Mouse (Mus musculus): ENCODE data around the gene Hoxc4. TPM values are rescaled to one million over a fixed set of nuclear protein-coding genes. Genes with fewer than 3 reads are reported as not detected.

The Hoxc4 gene
- polyA plus RNA-seq, 1 experiment from 2014 or later, result 0.57 TPM

DNA sequence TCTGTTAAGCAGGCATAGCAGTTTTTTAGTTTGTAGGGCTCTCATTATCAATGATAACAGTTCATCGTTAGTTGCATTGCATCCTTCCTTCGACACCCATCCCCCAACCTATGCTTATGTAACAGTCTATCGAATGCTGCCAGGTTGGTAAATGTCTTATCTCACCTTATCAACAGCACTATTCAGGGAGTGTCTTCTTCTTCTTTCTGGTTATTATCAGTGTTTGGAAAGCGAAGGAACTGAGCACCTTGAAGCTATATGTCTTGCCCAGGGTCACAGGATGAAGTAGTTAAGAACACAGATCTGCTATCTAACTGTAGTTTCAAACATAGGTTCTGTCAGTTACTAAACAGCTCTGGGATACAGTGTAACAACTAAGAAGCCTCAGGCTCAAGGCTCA lies 49.0 kb downstream of the Hoxc4 start:
- Histone ChIP-seq H3K27me3 (replicated peaks) (peaks cover 98% of the 10 kb centered on the region), H3K27ac (ENCODE audit: poor library complexity, severe bottlenecking) (no peak overlapping the region), H3K36me3 (no peaks in the 10 kb centered on the region), H3K9me3 (replicated peaks) (no peaks in the 10 kb centered on the region), H3K4me3 (no peak overlapping the region), H3K9ac (no peak overlapping the region), H3K4me2 (no peak overlapping the region), H3K4me1 (replicated peaks) (no peaks in the 10 kb centered on the region)
- WGBS, result 38% methylated on average over 4 of the region's 4 CpGs
- no peak for ATAC-seq (ENCODE audit: insufficient number of reproducible peaks, low FRiP score)

DNA sequence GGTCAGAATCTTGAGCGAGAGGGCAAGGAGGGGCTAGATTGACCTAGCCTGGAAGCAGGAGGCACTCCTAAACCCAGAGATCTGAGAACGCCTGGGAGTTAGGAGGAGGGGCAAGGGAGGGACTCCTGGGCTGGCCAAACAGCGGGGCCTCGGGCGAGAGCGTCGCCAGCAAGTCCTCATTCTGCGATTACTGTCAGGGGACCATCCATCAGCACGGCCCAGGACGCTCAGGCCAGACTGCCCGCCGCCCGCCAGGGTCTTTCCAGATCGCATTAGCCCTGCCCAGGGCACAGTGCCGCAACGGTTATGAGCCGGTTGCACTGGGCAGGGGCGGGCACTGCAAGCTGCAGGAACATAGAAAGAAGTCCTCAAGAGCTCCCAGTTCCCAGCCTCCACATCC lies 50.4 kb downstream of the Hoxc4 start:
- peak overlapping the region; percentile 13; the same call in 1 of the 2 replicates for H3K4me3 ChIP-seq
- peaks cover 96% of the 10 kb centered on the region for H3K27me3 ChIP-seq (replicated peaks)
- 0 out of 2 replicates have a peak, but pooled peaks have one; percentile 18 for ATAC-seq (ENCODE audit: insufficient number of reproducible peaks, low FRiP score)
- no peaks in the 10 kb centered on the region for H3K36me3 ChIP-seq
- H3K4me2 ChIP-seq, result peak overlapping the region; percentile 41
- H3K4me1 ChIP-seq (replicated peaks), result no peaks in the 10 kb centered on the region
- no peak overlapping the region for H3K27ac ChIP-seq (ENCODE audit: poor library complexity, severe bottlenecking)
- H3K9ac ChIP-seq, result no peak overlapping the region
- H3K9me3 ChIP-seq (replicated peaks), result no peaks in the 10 kb centered on the region
- WGBS, result 1% methylated on average over 18 of the region's 18 CpGs

DNA sequence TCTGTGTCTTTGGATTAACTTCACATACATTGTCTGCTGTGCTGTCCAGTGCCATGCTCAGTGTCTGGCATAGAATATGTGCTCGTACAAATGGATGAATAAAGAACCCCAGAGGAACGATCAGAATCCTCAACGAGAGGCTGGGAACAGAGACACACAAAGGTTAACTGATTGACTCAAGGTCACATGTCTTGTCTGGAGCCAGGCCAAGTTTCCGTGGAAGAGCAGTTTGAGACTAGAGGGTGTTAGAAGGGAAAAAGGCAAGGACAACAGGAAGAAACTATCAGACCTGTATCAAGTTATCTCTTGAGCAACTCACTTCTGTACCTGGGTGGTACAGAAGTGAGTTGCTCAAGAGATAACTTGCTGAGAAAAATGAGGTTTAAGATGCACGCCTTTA lies 52.5 kb downstream of the Hoxc4 start:
- H3K4me3 ChIP-seq, result no peak overlapping the region
- H3K4me1 ChIP-seq (replicated peaks), result no peaks in the 10 kb centered on the region
- no peak overlapping the region for H3K4me2 ChIP-seq
- no peak overlapping the region for H3K27ac ChIP-seq (ENCODE audit: poor library complexity, severe bottlenecking)
- WGBS, result 46% methylated on average over 5 of the region's 5 CpGs
- no peaks in the 10 kb centered on the region for H3K36me3 ChIP-seq
- H3K27me3 ChIP-seq (replicated peaks), result peaks cover 96% of the 10 kb centered on the region
- H3K9me3 ChIP-seq (replicated peaks), result no peaks in the 10 kb centered on the region
- H3K9ac ChIP-seq, result no peak overlapping the region
- no peak for ATAC-seq (ENCODE audit: insufficient number of reproducible peaks, low FRiP score)

DNA sequence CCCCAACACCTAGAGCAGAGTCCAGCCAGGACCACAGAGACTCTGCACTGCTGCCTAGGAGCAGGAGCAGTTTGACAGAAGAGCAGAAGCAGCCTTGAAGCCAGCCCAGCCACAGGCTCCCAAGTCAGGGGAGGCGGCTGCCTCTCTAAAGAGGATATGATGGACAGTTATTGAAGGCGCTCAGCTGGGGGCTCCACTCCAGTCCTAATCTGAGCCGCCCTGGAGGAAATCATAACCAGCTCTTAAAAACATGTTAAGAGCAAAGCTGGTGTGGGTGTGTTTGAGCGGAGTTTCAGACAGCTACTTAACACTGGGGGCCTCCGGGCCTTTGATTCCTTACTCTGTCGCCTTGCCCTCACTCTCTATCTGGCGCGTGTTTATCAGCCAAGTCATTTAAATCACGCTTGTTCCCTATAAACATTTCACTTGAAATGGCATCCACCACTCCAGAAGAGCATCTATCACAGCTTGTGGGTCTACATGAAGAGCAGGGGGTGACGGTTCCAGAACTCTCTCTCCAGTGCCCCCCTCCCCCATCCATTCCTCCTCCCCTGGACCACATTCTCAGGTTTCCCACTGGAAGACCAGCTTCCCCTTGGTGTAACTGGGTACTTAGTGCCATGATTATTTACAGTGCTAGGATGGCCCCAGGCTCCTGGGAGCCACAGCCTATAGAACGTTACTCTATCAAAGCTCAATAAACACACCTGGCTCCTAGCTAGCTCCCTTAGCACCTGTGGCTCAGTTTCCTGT lies 56.1 kb downstream of the Hoxc4 start:
- ATAC-seq (ENCODE audit: insufficient number of reproducible peaks, low FRiP score), result no peak
- no peak overlapping the region for H3K9ac ChIP-seq
- WGBS, result 25% methylated on average over 11 of the region's 11 CpGs
- no peaks in the 10 kb centered on the region for H3K4me1 ChIP-seq (replicated peaks)
- H3K36me3 ChIP-seq, result no peaks in the 10 kb centered on the region
- H3K4me2 ChIP-seq, result no peak overlapping the region
- H3K27ac ChIP-seq (ENCODE audit: poor library complexity, severe bottlenecking), result no peak overlapping the region
- no peaks in the 10 kb centered on the region for H3K9me3 ChIP-seq (replicated peaks)
- no peak overlapping the region for H3K4me3 ChIP-seq
- H3K27me3 ChIP-seq (replicated peaks), result peaks cover 94% of the 10 kb centered on the region

DNA sequence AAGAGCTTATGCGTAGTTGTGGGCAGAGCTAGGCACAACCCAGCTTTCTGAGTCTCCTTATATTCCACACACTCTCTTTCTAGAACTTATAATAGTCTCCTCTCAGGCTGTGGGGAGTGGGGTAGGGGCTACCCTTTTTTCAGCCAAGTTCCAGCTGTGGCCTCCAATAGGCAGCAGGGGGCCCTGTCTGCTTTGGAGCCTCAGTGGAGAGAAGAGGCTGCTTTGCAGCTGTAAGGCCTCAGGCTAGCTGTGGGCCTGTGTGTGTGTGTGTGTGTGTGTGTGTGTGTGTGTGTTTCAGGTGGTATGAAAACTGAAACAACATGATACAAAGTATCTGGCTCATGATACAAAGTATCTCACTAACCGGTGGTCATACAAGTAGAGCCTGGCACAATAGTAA lies 58.9 kb downstream of the Hoxc4 start:
- H3K9ac ChIP-seq, result no peak overlapping the region
- H3K4me3 ChIP-seq, result no peak overlapping the region
- ATAC-seq (ENCODE audit: insufficient number of reproducible peaks, low FRiP score), result no peak
- WGBS, result 70% methylated on average over 2 of the region's 2 CpGs
- H3K4me1 ChIP-seq (replicated peaks), result no peaks in the 10 kb centered on the region
- H3K4me2 ChIP-seq, result no peak overlapping the region
- no peak overlapping the region for H3K27ac ChIP-seq (ENCODE audit: poor library complexity, severe bottlenecking)
- no peaks in the 10 kb centered on the region for H3K9me3 ChIP-seq (replicated peaks)
- H3K27me3 ChIP-seq (replicated peaks), result peaks cover 93% of the 10 kb centered on the region
- H3K36me3 ChIP-seq, result no peaks in the 10 kb centered on the region

DNA sequence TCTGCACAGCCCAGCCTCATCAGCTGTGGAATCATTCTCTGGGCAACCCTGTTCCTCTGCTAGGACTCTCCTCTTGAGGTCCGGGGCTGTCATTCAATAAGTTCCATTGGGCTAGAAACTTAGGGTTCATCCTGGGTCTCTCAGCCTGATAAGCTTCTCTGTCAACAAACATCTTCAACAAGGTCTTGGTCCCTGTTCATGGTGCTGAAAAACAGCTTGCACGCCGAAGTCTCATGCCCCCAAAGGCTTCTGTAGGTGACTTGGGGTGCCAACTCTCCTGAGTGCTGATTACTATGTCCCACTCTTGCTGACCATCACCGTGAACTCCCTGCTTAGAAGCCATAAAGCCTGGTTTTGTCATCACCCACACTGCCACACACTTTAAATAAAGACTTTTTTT lies 63.9 kb downstream of the Hoxc4 start:
- no peak overlapping the region for H3K4me3 ChIP-seq
- H3K9me3 ChIP-seq (replicated peaks), result no peaks in the 10 kb centered on the region
- H3K4me2 ChIP-seq, result no peak overlapping the region
- 31% methylated on average over 4 of the region's 4 CpGs for WGBS
- no peaks in the 10 kb centered on the region for H3K36me3 ChIP-seq
- H3K4me1 ChIP-seq (replicated peaks), result peaks cover 20% of the 10 kb centered on the region
- no peak overlapping the region for H3K9ac ChIP-seq
- H3K27ac ChIP-seq (ENCODE audit: poor library complexity, severe bottlenecking), result no peak overlapping the region
- peaks cover 95% of the 10 kb centered on the region for H3K27me3 ChIP-seq (replicated peaks)
- ATAC-seq (ENCODE audit: insufficient number of reproducible peaks, low FRiP score), result no peak

DNA sequence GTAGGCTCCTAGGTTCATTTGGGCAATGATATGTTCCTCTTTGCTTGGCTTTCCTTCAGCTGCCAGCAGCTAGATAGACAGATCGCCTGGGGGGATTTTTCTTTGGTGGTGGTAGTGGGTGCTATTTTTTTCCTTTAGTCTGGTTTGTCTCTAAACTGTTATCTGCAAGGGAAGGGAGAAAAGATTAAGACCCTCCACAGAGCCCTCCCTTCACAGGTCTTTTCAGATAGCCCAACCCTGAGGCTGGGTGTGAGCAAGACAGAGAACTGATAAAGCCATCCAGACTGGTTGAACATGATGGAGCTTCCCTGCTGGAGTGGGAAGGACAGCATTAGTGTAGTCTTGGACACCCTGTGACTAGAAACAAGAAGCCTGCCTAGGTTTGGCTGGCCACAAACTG lies 64.9 kb downstream of the Hoxc4 start:
- ATAC-seq (ENCODE audit: insufficient number of reproducible peaks, low FRiP score), result no peak
- no peaks in the 10 kb centered on the region for H3K9me3 ChIP-seq (replicated peaks)
- H3K27ac ChIP-seq (ENCODE audit: poor library complexity, severe bottlenecking), result no peak overlapping the region
- WGBS, result 23% methylated on average over 1 of the region's 1 CpGs
- peaks cover 97% of the 10 kb centered on the region for H3K27me3 ChIP-seq (replicated peaks)
- no peak overlapping the region for H3K9ac ChIP-seq
- no peaks in the 10 kb centered on the region for H3K36me3 ChIP-seq
- peaks cover 20% of the 10 kb centered on the region for H3K4me1 ChIP-seq (replicated peaks)
- no peak overlapping the region for H3K4me3 ChIP-seq
- H3K4me2 ChIP-seq, result no peak overlapping the region

DNA sequence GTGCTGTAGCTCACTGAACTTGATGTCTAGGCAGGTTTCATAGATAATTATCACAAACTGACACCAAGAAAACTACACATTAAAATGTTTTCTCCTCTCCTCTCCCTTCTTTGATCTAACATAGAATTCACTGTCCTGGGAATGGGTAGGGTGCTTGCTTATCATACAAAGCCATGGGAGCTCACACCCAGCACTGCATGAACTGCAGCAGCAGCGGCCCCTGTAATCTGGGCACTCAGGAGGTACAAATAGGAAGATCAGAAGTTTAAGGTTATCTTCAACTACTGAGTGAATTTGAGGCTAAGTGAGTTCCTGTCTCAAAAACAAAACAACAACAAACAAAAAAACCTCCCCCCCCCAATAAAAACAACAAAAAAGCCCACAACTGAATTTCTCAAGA lies 66.2 kb downstream of the Hoxc4 start:
- no peaks in the 10 kb centered on the region for H3K9me3 ChIP-seq (replicated peaks)
- WGBS, result 24% methylated on average over 1 of the region's 1 CpGs
- no peak overlapping the region for H3K4me2 ChIP-seq
- peaks cover 98% of the 10 kb centered on the region for H3K27me3 ChIP-seq (replicated peaks)
- no peaks in the 10 kb centered on the region for H3K36me3 ChIP-seq
- no peak for ATAC-seq (ENCODE audit: insufficient number of reproducible peaks, low FRiP score)
- peaks cover 20% of the 10 kb centered on the region for H3K4me1 ChIP-seq (replicated peaks)
- H3K9ac ChIP-seq, result no peak overlapping the region
- no peak overlapping the region for H3K27ac ChIP-seq (ENCODE audit: poor library complexity, severe bottlenecking)
- no peak overlapping the region for H3K4me3 ChIP-seq

DNA sequence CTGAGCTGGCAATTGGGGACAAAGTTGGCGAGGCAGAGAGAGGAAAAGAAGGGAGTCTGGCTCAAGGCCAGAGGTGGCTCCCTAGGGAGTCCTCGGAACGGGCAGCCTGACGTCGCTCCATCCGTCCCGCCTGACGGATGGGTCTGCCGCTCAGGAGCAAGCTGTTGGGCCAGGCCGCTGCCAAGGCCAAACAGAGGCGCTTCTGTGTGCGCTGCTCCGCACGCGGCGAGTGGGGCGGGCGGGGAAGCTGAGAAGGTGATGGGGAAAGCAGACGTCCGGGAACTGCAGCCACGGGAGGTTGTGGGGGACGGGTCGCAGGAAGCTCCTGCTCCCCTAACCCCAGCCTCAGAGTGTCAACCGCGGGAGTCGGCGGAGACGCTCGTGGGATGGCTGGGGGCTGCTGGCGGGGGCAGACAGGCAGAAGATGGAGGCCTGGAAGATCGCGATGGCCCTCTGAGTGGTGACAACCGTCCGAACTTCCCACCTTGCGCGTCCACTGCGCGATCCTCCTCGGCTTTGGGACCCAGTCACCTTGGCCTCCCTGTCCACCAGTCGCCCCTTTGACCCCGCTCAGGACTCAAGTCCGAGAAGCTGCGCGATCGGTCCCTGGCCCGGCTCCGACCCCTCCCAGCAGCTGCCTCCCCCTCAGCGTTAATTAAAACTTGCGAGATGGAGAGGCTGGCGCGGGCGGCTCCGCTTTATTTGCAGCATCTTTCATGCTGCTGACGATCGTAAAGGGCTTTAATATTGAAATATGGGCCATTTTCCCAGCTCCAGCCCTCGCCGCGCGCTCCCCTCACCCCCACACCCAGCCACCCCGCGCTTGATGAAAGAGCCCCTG lies 67.3 kb downstream of the Hoxc4 start:
- peaks cover 20% of the 10 kb centered on the region for H3K4me1 ChIP-seq (replicated peaks)
- 2% methylated on average over 61 of the region's 61 CpGs for WGBS
- no peaks in the 10 kb centered on the region for H3K9me3 ChIP-seq (replicated peaks)
- peak overlapping the region; percentile 64 for H3K4me2 ChIP-seq
- H3K27ac ChIP-seq (ENCODE audit: poor library complexity, severe bottlenecking), result no peak overlapping the region
- 0 out of 2 replicates have a peak overlapping the region, but pooled peaks have one; percentile 20 for H3K9ac ChIP-seq
- peak overlapping the region; percentile 28 for H3K4me3 ChIP-seq
- no peaks in the 10 kb centered on the region for H3K36me3 ChIP-seq
- no peak for ATAC-seq (ENCODE audit: insufficient number of reproducible peaks, low FRiP score)
- peaks cover 99% of the 10 kb centered on the region for H3K27me3 ChIP-seq (replicated peaks)
